Mouse (Mus musculus) G1E (cell line): ENCODE results near the gene Mllt3.

ENCODE experiments used
- CTCF ChIP-seq: IDR thresholded peaks from 2 replicates; pipeline ENCODE4 v1.5.1; 2012; ENCODE audit warnings: low read depth, low read length, inconsistent platforms, mixed read lengths
- GATA1 ChIP-seq: IDR thresholded peaks from 2 replicates; pipeline ENCODE4 v1.6.1; 2012; ENCODE audit warnings: borderline replicate concordance, low read length, inconsistent platforms, mixed read lengths
- TAL1 ChIP-seq: conservative IDR thresholded peaks from 2 replicates; pipeline ENCODE4 v1.6.1; 2012; ENCODE audit warnings: low read depth, low read length, inconsistent platforms, mixed read lengths

DNA sequence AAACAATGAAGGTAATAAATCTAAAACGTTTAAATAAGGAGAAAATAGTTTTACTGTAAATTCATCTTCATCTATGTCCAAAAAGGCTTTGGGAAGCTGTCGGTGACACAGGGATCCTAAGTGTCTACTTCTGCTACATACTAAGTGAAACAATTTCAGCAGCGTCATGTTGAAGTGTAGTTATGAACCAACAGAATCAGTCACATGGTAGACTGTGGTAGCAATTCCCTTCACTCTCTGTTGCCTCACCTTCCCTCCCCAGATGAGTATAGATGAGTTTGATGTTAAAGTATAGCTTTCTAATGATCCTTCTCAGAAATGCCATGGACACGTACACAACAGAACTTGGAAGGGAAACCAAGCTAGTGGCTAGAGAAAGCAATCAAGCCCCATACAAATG is 79.9 kb downstream of the Mllt3 start:
- TF ChIP-seq CTCF = no peak
- no peak for TF ChIP-seq TAL1
- TF ChIP-seq GATA1 = no peak
